Mouse (Mus musculus) c-Kit-negative CD71-positive TER-119-positive erythroid progenitor cells, embryonic 14.5 days (primary cell): Measurements from ENCODE around the gene Tspyl3.
A peak's percentile ranks its signal among the peaks of the same experiment; 100 is the strongest.
"Not testable (repeated sequence)": the region's sequence is repeated elsewhere in the genome, so short reads cannot be mapped to it uniquely, and the experiment has no call there.

Source experiments
- DNase-seq: peaks from one replicate; pipeline ENCODE4 v3.0.0-alpha.2; 2013; ENCODE audit warnings: low read depth, low spot score

Tspyl3 gene

DNA sequence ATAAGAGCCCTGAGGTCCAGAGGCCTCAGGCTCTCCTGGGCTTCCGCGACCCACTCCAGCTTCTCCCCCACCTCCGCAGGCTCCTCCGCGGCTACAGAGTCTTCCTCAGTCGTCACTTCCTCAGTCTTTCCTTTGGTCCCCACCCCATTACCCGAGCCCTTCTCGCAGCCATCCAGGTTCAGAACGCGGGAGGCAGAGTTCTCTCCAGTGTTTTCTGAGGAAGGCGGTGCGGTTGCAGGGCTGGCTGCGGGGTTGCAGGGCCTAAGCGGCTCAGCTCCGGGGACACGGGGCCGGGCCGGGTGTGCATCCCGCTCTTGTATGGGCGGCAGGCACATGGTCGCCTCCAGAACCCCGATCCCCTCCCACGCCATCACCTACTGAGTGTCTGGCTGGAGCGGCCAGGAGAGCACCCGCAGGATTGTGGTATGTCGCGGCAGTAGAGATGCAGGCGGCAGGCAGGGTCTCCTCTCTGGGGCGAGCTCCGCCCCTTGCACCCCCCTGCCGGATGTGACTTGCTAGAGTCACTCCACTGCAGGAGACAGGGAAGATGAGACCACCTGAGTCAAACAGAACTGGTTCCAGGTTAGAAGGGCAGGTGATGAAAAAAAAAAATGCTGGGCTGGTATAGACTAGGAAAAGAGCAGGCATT is at the start of gene Tspyl3:
TSS of gene Tspyl3 (minus strand) at position 496 of the 649 bp plus-strand sequence.
- DNase-seq, result no peak

DNA sequence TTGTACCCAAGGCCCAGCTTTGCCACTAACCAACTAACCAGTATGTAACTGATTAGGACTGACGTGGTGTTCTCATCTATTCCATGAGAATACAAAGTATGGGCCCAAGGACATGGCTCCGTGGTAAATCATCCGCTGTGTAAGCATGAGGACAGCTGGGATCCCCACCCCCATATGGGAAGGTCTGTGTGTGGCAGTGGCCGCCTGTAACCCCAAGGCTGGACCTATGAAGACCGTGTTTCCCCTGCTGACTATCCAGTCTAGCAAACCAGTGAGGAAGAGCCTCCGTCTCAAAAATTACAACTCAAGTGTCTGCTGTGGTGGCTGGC is 49.6 kb upstream of the Tspyl3 start:
- DNase-seq, result no peak

DNA sequence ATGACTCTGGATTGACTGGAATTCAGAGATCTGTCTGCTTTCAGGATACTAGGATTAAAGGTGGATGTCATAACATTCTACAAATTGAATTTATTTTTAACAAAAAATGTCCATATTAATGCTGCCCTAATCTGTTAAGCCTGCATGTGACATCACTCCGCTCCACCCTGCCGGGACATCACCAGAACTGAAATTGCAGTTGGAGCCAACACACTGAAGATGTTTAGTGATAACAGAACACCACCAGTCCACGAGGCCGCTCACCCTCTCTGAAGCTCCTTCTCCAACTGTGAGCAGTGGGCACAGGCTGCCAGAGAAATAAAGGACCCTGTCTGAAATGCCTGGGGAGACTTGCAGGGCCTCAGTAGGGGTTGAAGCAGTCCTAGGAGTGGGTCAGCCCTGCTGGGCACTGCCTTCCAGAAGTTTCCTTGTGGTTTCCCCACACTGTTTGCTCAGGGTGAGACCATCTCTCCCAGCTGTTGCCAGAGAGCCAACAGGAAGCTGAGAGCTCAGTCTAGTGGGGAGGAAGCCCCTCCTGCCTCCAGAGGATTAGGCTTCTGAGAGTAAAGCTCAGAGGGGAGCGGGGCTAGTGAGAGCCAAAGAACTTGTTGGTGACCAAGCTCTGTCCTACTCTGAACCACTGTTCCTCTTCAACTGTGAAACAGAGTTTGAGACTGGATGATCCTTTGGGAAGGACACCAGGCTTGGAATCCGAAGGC is 49.1 kb upstream of the Tspyl3 start:
- not testable (repeated sequence) for DNase-seq

- DNase-seq, result not testable (repeated sequence)
Observed at GRCm38 (mm10) chr2:153270231-153270915, 45.1 kb upstream of the Tspyl3 start.

DNA sequence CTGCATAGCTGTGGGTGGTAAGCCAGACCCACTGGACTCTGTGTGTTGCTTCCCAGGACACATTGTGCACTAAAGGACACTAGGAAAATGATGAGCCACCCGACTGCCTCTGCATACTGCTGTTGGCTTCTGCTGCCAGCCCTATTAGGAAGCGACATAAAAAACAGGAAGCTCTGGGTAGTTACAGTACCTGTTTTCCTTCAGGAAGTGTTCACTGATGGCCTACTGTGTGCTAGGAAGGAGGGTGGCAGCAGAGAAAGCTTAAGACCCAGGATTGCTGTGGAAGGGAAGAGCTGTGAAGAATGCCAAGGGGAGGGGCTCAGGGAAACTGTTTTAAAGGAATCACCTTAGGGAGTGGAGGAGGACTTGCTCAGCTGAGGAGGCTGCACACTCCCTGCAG is 42.1 kb upstream of the Tspyl3 start:
- no peak for DNase-seq

DNA sequence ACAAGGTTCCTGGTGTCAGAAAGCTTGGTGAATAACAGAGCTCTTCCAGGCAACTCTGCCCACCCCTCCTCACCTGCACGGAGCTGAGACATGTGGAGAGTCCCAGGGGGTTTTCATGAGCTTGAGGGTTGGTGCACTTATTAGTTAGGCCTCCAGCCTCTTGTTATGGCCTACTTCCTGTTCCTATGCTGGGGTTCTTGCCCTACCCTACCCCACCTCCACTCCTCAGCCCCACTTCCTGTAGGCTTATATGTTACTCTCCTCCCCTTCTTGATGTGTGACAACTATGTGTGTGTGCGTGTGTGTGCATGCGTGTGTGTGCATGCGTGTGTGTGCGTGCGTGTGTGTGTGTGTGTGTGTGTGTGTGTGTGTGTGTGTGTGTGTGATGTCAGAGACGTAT is 37.8 kb upstream of the Tspyl3 start:
- no peak for DNase-seq

GRCm38 (mm10) chr2:153259864-153260674 is 34.8 kb upstream of the Tspyl3 start:
- no peak for DNase-seq

GRCm38 (mm10) chr2:153259030-153259863 is 34.0 kb upstream of the Tspyl3 start:
- DNase-seq, result no peak

DNA sequence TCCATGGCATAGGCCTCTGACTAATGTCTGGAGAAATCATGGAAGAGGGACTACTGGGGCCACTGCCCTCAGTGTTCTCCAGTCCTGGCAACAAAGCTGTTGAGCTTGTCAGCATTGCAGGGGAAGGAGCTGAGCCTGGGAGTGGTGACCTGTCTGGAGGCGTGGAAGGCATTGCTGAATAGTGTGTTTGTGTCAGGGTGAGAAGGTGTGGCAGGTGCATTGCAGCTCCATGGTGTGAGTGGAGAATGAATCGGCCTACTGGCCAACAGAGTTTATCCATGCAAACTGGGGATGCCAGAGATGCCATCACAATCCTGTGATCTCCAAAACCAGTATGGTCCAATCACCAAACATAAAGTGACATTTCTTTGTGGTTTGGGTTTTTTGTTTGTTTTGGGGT is 31.4 kb upstream of the Tspyl3 start:
- DNase-seq, result no peak

GRCm38 (mm10) chr2:153249751-153250150 is 24.5 kb upstream of the Tspyl3 start:
- DNase-seq, result no peak

DNA sequence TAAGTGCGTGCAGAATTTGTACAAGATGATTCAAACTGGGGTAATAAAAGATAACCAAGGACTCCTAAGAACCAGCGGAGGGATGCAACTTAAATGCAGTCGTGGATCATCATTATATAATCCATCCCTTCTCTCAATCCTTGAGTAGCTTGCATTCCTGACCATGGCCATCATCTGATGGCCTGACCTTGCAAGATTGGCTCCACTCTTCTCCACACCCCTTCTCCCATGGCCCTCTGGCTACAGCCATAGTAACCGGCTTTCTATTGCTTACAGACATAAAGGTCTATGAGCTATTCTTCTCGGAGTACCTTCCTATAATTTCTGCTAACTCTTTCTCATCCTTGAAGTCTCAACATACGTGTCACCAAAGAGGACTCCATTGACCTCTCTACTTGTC is 16.9 kb upstream of the Tspyl3 start:
- DNase-seq, result no peak

- peak; percentile 84 for DNase-seq
Observed at GRCm38 (mm10) chr2:153241250-153242014, 16.2 kb upstream of the Tspyl3 start, which contains the start of the genes Plagl2 and Pofut1. Gene Plagl2, minus strand, starts transcription at chr2:153241426. Gene Pofut1, plus strand, starts transcription at chr2:153241533.

DNA sequence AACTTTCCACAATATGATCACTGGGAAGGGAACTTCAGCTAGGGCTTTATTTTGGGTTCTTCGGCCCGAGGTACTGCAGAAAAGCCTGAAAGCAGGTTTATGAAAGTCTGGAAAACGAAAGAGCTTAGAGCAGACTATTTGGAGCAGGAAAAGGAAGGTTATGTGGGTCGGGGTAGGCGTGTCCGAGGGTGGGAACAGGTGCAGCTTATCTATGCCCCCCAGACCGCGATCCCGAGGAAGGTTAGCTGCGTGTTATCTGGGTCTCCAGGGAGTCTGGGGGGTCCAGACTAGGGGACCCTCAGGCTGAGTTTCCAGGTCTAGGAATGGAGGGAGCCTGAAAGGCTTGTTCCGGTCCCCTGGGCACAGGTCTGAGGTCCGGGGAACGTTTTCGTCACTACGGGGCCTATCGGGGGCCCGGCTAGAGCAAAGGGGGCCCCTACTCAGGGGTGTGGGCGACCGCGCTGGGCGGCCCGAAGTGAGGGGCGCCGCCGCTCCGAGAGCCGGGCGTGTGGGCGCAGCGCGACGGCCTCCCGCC is 15.5 kb upstream of the Tspyl3 start:
- DNase-seq, result peak; percentile 65

GRCm38 (mm10) chr2:153239860-153240480 is 14.7 kb upstream of the Tspyl3 start:
- DNase-seq, result no peak

- no peak for DNase-seq
Observed at GRCm38 (mm10) chr2:153239021-153239859, 14.0 kb upstream of the Tspyl3 start.

GRCm38 (mm10) chr2:153238406-153238805 is 13.2 kb upstream of the Tspyl3 start:
- no peak for DNase-seq

- no peak for DNase-seq
Observed at GRCm38 (mm10) chr2:153237891-153238290, 12.7 kb upstream of the Tspyl3 start.

GRCm38 (mm10) chr2:153237193-153237592 is 12.0 kb upstream of the Tspyl3 start:
- no peak for DNase-seq

DNA sequence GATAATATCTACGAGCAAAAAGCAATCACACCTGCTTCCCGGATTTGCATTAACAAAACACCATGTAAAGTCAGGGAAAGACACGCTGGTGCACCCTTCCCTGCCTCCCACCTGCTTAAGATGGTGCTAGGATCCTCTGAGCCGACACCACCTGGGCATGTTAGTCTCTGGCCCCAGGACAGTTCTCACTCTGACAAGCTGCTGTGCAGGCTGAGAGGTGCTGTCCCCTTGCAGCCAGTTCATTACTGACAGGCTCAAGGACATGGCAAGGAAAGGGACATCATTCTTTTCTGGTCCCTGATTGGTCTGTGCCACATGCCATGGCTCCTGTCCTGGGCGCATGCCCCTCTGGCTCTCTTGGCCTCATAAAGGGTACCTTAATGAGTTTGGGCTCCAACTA is 3.3 kb upstream of the Tspyl3 start:
- no peak for DNase-seq
